Mouse (Mus musculus) neural tube, embryonic 14.5 days (tissue): ENCODE measurements around the gene Ptpn13. TPM values are rescaled to one million over a fixed set of nuclear protein-coding genes. Genes with fewer than 3 reads are reported as not detected.

ENCODE experiments used
- ATAC-seq: fragments of 200-750 bp; cut with Nextera tagmentation; 2 replicates; pipeline ENCODE4 v1.8.0; 2017; ENCODE audit warnings: low read depth, mild to moderate bottlenecking, moderate TSS enrichment, moderate library complexity
- H3K27ac ChIP-seq: fragments of 300-500 bp; sonication (generic); 2 replicates; pipeline ENCODE4 v1.5.1; 2014; ENCODE audit warnings: low read depth, mild to moderate bottlenecking, control low read depth, low read length, moderate library complexity, mixed read lengths
- H3K27me3 ChIP-seq: fragments of 300-500 bp; sonication (generic); 2 replicates; pipeline ENCODE4 v1.6.1; 2014; ENCODE audit warnings: low read length; ENCODE audit not compliant: control insufficient read depth, insufficient read depth
- H3K36me3 ChIP-seq: fragments of 300-500 bp; sonication (generic); 2 replicates; pipeline ENCODE4 v1.6.1; 2014; ENCODE audit warnings: low read length, mixed read lengths; ENCODE audit not compliant: control insufficient read depth, insufficient read depth
- H3K4me1 ChIP-seq: fragments of 300-500 bp; sonication (generic); 2 replicates; pipeline ENCODE4 v1.6.1; 2014; ENCODE audit warnings: low read length; ENCODE audit not compliant: control insufficient read depth, insufficient read depth
- H3K4me2 ChIP-seq: fragments of 300-500 bp; sonication (generic); 2 replicates; pipeline ENCODE4 v1.6.1; 2014; ENCODE audit warnings: mild to moderate bottlenecking, low read depth, low read length, control low read depth
- H3K4me3 ChIP-seq: fragments of 300-500 bp; sonication (generic); 2 replicates; pipeline ENCODE4 v1.5.1; 2014; ENCODE audit warnings: low read depth, low read length, control low read depth, mixed read lengths
- H3K9ac ChIP-seq: fragments of 300-500 bp; sonication (generic); replicated peaks from 2 replicates; pipeline ENCODE4 v1.6.1; 2014; ENCODE audit warnings: low read depth, mild to moderate bottlenecking, control low read depth, low read length, mixed read lengths
- H3K9me3 ChIP-seq: fragments of 300-500 bp; sonication (generic); 2 replicates; pipeline ENCODE4 v1.6.1; 2016; ENCODE audit warnings: low read length; ENCODE audit not compliant: control insufficient read depth
- WGBS: fragments of 180-500 bp; shearing (Covaris S2); extraction: QIAGEN DNeasy Blood & Tissue Kit; methylation state at CpG from one replicate; pipeline ENCODE4 v1.1.7; 2014; 5-methylcytosine and 5-hydroxymethylcytosine counted together
- polyA plus RNA-seq: library from polyadenylated mRNA; unstranded; fragments of >200 nt; fragmentation: Nextera tagmentation; extraction: Ambion mirVana; gene quantifications from 2 replicates; pipeline ENCODE4 v1.2.1, GENCODE M21; 2014

Ptpn13 gene
- polyA plus RNA-seq, 1 experiment from 2014 or later: 4.1 TPM

DNA sequence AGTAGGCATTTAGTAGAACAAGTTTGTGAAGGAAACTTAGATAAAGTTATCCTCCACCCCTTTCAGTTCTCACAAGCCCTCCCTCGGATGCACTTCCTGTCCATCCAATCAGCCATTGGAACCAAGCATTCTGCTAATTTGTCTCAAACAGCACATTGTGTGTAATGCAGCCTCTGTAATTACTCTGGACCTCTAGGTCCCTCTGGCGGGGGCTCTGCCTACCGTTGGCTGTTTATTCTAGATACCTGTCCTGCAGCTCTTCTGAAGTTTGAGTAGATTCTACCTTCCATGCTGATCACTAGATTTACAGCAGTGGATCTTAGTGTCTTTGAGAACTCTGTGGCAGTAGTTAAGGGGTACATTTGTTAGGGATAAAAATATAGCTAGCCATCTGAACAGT is 109.5 kb downstream of the Ptpn13 start:
- no peak overlapping the region for H3K27ac ChIP-seq
- 80% methylated on average over 3 of the region's 3 CpGs for WGBS
- no peak for ATAC-seq
- H3K9me3 ChIP-seq: no peaks in the 10 kb centered on the region
- no peak overlapping the region for H3K4me3 ChIP-seq
- no peak overlapping the region for H3K4me2 ChIP-seq
- H3K36me3 ChIP-seq: no peaks in the 10 kb centered on the region
- no peak overlapping the region for H3K9ac ChIP-seq
- H3K4me1 ChIP-seq: no peaks in the 10 kb centered on the region
- H3K27me3 ChIP-seq: no peaks in the 10 kb centered on the region

- 38% methylated on average over 4 of the region's 4 CpGs for WGBS
- H3K4me3 ChIP-seq: no peak overlapping the region
Observed at GRCm38 (mm10) chr5:103537429-103537828, 112.4 kb downstream of the Ptpn13 start.

DNA sequence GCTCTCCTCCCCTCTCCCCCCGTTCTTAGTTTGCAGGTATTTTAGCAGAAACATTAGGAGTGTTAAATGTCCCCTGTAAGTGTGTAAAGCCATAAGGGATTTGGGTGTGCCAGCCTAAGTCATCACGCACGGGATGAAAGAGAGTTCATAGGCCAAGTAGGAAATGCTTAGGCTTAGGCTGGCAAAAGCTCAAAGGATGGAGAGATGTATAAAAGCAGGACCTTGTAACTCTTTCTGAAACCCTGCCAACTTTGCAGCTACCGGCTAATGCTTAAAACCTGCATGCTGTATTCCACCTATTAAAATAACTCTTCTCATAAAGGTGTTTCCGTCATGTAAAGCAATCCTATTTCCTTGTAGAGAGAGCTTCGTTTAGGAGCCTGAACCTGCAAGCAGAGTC is 115.6 kb downstream of the Ptpn13 start:
- Histone ChIP-seq H3K4me2 (no peak overlapping the region), H3K9me3 (no peaks in the 10 kb centered on the region), H3K27me3 (no peaks in the 10 kb centered on the region), H3K27ac (no peak overlapping the region), H3K4me3 (no peak overlapping the region), H3K9ac (no peak overlapping the region), H3K4me1 (no peaks in the 10 kb centered on the region), H3K36me3 (no peaks in the 10 kb centered on the region)
- WGBS: 85% methylated on average over 6 of the region's 6 CpGs
- ATAC-seq: no peak

More at GRCm38 (mm10) chr5:103537429-103537828, 112.4 kb downstream of the Ptpn13 start:
- H3K9me3 ChIP-seq: no peaks in the 10 kb centered on the region
- H3K4me1 ChIP-seq: no peaks in the 10 kb centered on the region
- no peak overlapping the region for H3K4me2 ChIP-seq
- H3K9ac ChIP-seq: no peak overlapping the region
- no peak for ATAC-seq
- H3K27me3 ChIP-seq: no peaks in the 10 kb centered on the region
- no peak overlapping the region for H3K27ac ChIP-seq
- H3K36me3 ChIP-seq: no peaks in the 10 kb centered on the region

- Histone ChIP-seq H3K4me2 (no peak overlapping the region), H3K4me3 (no peak overlapping the region), H3K9ac (no peak overlapping the region), H3K27me3 (no peaks in the 10 kb centered on the region), H3K9me3 (no peaks in the 10 kb centered on the region), H3K4me1 (no peaks in the 10 kb centered on the region), H3K36me3 (no peaks in the 10 kb centered on the region), H3K27ac (no peak overlapping the region)
- ATAC-seq: no peak
- WGBS: 72% methylated on average over 10 of the region's 10 CpGs
Observed at GRCm38 (mm10) chr5:103541136-103541535, 116.1 kb downstream of the Ptpn13 start.

DNA sequence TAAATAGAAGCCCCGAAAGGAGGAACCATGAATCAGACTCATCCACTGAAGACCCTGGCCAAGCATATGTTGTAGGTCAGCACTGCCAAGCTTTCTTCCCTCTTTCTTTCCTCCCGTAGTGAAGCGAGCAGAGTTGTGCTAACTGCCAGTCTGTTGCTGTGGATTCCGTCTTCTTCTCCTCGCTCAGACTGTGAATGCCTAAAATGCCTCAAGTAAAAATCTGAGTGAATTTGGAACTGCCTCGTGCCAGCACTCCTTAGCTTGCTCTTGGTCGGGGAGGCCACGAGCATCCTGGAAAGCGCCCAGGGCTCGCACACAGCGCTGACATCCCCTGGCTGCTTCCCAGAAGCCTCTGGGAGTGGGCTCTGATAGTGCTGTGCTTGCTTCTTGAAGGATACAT is 116.5 kb downstream of the Ptpn13 start:
- 84% methylated on average over 11 of the region's 11 CpGs for WGBS
- Histone ChIP-seq H3K27ac (no peak overlapping the region), H3K9ac (no peak overlapping the region), H3K36me3 (no peaks in the 10 kb centered on the region), H3K4me3 (no peak overlapping the region), H3K4me1 (no peaks in the 10 kb centered on the region), H3K27me3 (no peaks in the 10 kb centered on the region), H3K4me2 (no peak overlapping the region), H3K9me3 (no peaks in the 10 kb centered on the region)
- no peak for ATAC-seq

GRCm38 (mm10) chr5:103545381-103546000 is 120.5 kb downstream of the Ptpn13 start:
- Histone ChIP-seq H3K36me3 (no peaks in the 10 kb centered on the region), H3K9ac (no peak overlapping the region), H3K27ac (no peak overlapping the region), H3K4me2 (no peak overlapping the region), H3K27me3 (no peaks in the 10 kb centered on the region), H3K9me3 (no peaks in the 10 kb centered on the region), H3K4me1 (peaks cover 3% of the 10 kb centered on the region; the same call in 1 of the 2 replicates), H3K4me3 (no peak overlapping the region)
- WGBS: 84% methylated on average over 20 of the region's 20 CpGs
- no peak for ATAC-seq

- Histone ChIP-seq H3K9me3 (no peaks in the 10 kb centered on the region), H3K9ac (no peak overlapping the region), H3K27ac (no peak overlapping the region), H3K36me3 (no peaks in the 10 kb centered on the region), H3K4me1 (no peaks in the 10 kb centered on the region), H3K27me3 (no peaks in the 10 kb centered on the region), H3K4me2 (no peak overlapping the region), H3K4me3 (no peak overlapping the region)
- no peak for ATAC-seq
- WGBS: 95% methylated on average over 16 of the region's 16 CpGs
Observed at GRCm38 (mm10) chr5:103554769-103555168, 129.8 kb downstream of the Ptpn13 start.

DNA sequence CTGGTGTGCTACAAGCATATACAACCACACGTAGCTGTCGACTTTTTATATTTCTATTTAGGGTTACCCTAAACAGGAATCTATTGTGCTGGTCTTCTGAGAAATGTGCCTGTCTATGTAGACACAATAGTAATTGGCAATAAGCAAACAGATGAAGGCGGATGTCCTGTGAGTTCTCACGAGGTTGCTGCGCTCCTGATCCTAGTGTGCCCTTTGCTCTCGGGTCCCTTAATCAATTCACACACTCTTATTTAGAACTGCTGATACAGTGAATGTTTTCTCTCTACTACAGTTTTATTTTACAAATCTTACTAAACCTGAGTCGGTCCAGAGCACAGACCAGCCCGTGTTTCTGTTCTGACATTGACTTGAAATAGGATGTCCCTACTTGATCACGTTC is 135.6 kb downstream of the Ptpn13 start:
- no peak overlapping the region for H3K4me2 ChIP-seq
- no peaks in the 10 kb centered on the region for H3K9me3 ChIP-seq
- ATAC-seq: no peak
- H3K27me3 ChIP-seq: no peaks in the 10 kb centered on the region
- H3K4me3 ChIP-seq: no peak overlapping the region
- no peak overlapping the region for H3K27ac ChIP-seq
- WGBS: 93% methylated on average over 9 of the region's 9 CpGs
- no peak overlapping the region for H3K9ac ChIP-seq
- no peaks in the 10 kb centered on the region for H3K4me1 ChIP-seq
- no peaks in the 10 kb centered on the region for H3K36me3 ChIP-seq

DNA sequence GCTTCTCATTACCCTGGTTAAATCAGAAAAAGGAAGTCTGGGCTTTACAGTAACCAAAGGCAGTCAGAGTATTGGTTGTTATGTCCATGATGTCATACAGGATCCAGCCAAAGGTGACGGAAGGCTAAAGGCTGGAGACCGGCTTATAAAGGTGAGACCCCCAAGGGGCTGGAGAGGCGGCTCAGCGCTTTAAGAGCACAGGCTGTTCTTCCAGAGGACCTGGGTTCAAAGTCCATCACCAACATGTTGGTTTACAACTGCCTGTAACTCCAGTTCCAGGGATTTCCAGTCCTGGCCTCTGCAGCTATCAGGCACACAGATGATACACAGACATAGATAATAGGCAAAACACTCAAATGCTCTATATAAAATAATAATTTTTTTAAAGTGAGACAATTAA is 143.0 kb downstream of the Ptpn13 start:
- H3K4me1 ChIP-seq: no peaks in the 10 kb centered on the region
- H3K9me3 ChIP-seq: no peaks in the 10 kb centered on the region
- 91% methylated on average over 4 of the region's 4 CpGs for WGBS
- no peak for ATAC-seq
- no peak overlapping the region for H3K4me3 ChIP-seq
- H3K27me3 ChIP-seq: no peaks in the 10 kb centered on the region
- H3K36me3 ChIP-seq: no peaks in the 10 kb centered on the region
- no peak overlapping the region for H3K27ac ChIP-seq
- no peak overlapping the region for H3K4me2 ChIP-seq
- no peak overlapping the region for H3K9ac ChIP-seq
